Mouse (Mus musculus): ENCODE results near the gene Ddb2. TPM values are rescaled to one million over a fixed set of nuclear protein-coding genes. Genes with fewer than 3 reads are reported as not detected.
A peak's percentile ranks its signal among the peaks of the same experiment; 100 is the strongest.

The Ddb2 gene
- total RNA-seq, 2 experiments from 2014 or later: 11.7 to 14.4 TPM

GRCm38 (mm10) chr2:91183148-91183513 is 53.7 kb downstream of the Ddb2 start:
- H3K27ac ChIP-seq: peak overlapping the region; percentile 97
- DNase-seq (ENCODE audit: extremely low spot score in 1 of 2, low spot score in 2 of 2): peak; percentile 95 to 96
- peak overlapping the region; percentile 98 for H3K4me3 ChIP-seq
- no peak for TF ChIP-seq CTCF (IDR thresholded peaks at IDR 0.05)
- intact Hi-C loops (cut with DNase I): loop anchor here (2.0 to 5.0 kb wide), 3 partner anchors 54 to 74 kb away; partner anchors contain the start of genes Ddb2 and Mybpc3

- H3K4me3 ChIP-seq: peak overlapping the region; percentile 98
- intact Hi-C loops (cut with DNase I): loop anchor here (1.0 to 5.0 kb wide), 4 partner anchors 20 to 74 kb away; partner anchors contain the start of genes Acp2, Ddb2, Mybpc3 and Nr1h3
- DNase-seq (ENCODE audit: extremely low spot score in 1 of 2, low spot score in 2 of 2): peak; percentile 90
- no peak for TF ChIP-seq CTCF (IDR thresholded peaks at IDR 0.05)
- H3K27ac ChIP-seq: peak overlapping the region; percentile 97
These were observed 54.2 kb downstream of the Ddb2 start for GRCm38 (mm10) chr2:91182405-91183147.

GRCm38 (mm10) chr2:91182016-91182404 is 54.8 kb downstream of the Ddb2 start:
- TF ChIP-seq CTCF (IDR thresholded peaks at IDR 0.05): no peak
- Histone ChIP-seq H3K4me3 (peak overlapping the region; percentile 98), H3K27ac (peak overlapping the region; percentile 97)
- intact Hi-C loops (cut with DNase I): loop anchor here (1.0 to 5.0 kb wide), 4 partner anchors 20 to 75 kb away; partner anchors contain the start of genes Acp2, Ddb2, Mybpc3 and Nr1h3
- DNase-seq (ENCODE audit: extremely low spot score in 1 of 2, low spot score in 2 of 2): no peak

- H3K27ac ChIP-seq: peak overlapping the region; percentile 97
- DNase-seq (ENCODE audit: extremely low spot score in 1 of 2, low spot score in 2 of 2): no peak
- TF ChIP-seq CTCF (IDR thresholded peaks at IDR 0.05): no peak
- intact Hi-C loops (cut with DNase I): loop anchor here (5.0 kb wide), 1 partner anchor 63 kb away; the partner anchor contains the start of gene Mybpc3
- peak overlapping the region; percentile 98 for H3K4me3 ChIP-seq
These were observed 56.1 kb downstream of the Ddb2 start for GRCm38 (mm10) chr2:91180706-91181105.

GRCm38 (mm10) chr2:91179825-91180224 is 57.0 kb downstream of the Ddb2 start:
- Histone ChIP-seq H3K27ac (no peak overlapping the region), H3K4me3 (peak overlapping the region; percentile 98)
- DNase-seq (ENCODE audit: extremely low spot score in 1 of 2, low spot score in 2 of 2): no peak
- no peak for TF ChIP-seq CTCF (IDR thresholded peaks at IDR 0.05)
- intact Hi-C loops (cut with DNase I): loop anchor here (5.0 kb wide), 1 partner anchor 63 kb away; the partner anchor contains the start of gene Mybpc3

GRCm38 (mm10) chr2:91176234-91176633 is 60.5 kb downstream of the Ddb2 start:
- H3K4me3 ChIP-seq: no peak overlapping the region
- no peak overlapping the region for H3K27ac ChIP-seq
- TF ChIP-seq CTCF (IDR thresholded peaks at IDR 0.05): no peak
- no peak for DNase-seq (ENCODE audit: extremely low spot score in 1 of 2, low spot score in 2 of 2)
- intact Hi-C loops (cut with DNase I): no loop called here

- Histone ChIP-seq H3K4me3 (no peak overlapping the region), H3K27ac (no peak overlapping the region)
- no peak for TF ChIP-seq CTCF (IDR thresholded peaks at IDR 0.05)
- no peak for DNase-seq (ENCODE audit: extremely low spot score in 1 of 2, low spot score in 2 of 2)
- intact Hi-C loops (cut with DNase I): no loop called here
These were observed 61.3 kb downstream of the Ddb2 start for GRCm38 (mm10) chr2:91175490-91175889.

GRCm38 (mm10) chr2:91169587-91170322 is 67.0 kb downstream of the Ddb2 start:
- DNase-seq (ENCODE audit: extremely low spot score in 1 of 2, low spot score in 2 of 2): no peak
- TF ChIP-seq CTCF (IDR thresholded peaks at IDR 0.05): no peak
- Histone ChIP-seq H3K27ac (no peak overlapping the region), H3K4me3 (no peak overlapping the region)
- intact Hi-C loops (cut with DNase I): loop anchor here (2.0 kb wide), 1 partner anchor 13 kb away; no protein-coding TSS in a partner anchor

GRCm38 (mm10) chr2:91167629-91168028 is 69.2 kb downstream of the Ddb2 start:
- no peak overlapping the region for H3K27ac ChIP-seq
- TF ChIP-seq CTCF (IDR thresholded peaks at IDR 0.05): no peak
- DNase-seq (ENCODE audit: extremely low spot score in 1 of 2, low spot score in 2 of 2): no peak
- intact Hi-C loops (cut with DNase I): no loop called here
- no peak overlapping the region for H3K4me3 ChIP-seq

- intact Hi-C loops (cut with DNase I): no loop called here
These were observed 71.8 kb downstream of the Ddb2 start for GRCm38 (mm10) chr2:91164991-91165390.

GRCm38 (mm10) chr2:91163532-91163931 is 73.2 kb downstream of the Ddb2 start:
- Histone ChIP-seq H3K27ac (no peak overlapping the region), H3K4me3 (no peak overlapping the region)
- no peak for TF ChIP-seq CTCF (IDR thresholded peaks at IDR 0.05)
- DNase-seq (ENCODE audit: extremely low spot score in 1 of 2, low spot score in 2 of 2): no peak
- intact Hi-C loops (cut with DNase I): no loop called here

More at GRCm38 (mm10) chr2:91164991-91165390, 71.8 kb downstream of the Ddb2 start:
- DNase-seq (ENCODE audit: extremely low spot score in 1 of 2, low spot score in 2 of 2): no peak
- Histone ChIP-seq H3K4me3 (no peak overlapping the region), H3K27ac (no peak overlapping the region)
- no peak for TF ChIP-seq CTCF (IDR thresholded peaks at IDR 0.05)

GRCm38 (mm10) chr2:91162952-91163351 is 73.8 kb downstream of the Ddb2 start:
- H3K4me3 ChIP-seq: no peak overlapping the region
- intact Hi-C loops (cut with DNase I): no loop called here
- no peak for TF ChIP-seq CTCF (IDR thresholded peaks at IDR 0.05)
- no peak for DNase-seq (ENCODE audit: extremely low spot score in 1 of 2, low spot score in 2 of 2)
- no peak overlapping the region for H3K27ac ChIP-seq

Other genes with a start within 250 kb of the Ddb2 start
- gene Rapsn, start 201.4 kb downstream of the Ddb2 start, total RNA-seq (2021): under 1 TPM; 0.44 to 0.57 TPM
- gene Psmc3, start 183.0 kb downstream of the Ddb2 start, total RNA-seq (2021): 100 to 1,000 TPM; 205 to 207 TPM
- 10 to 100 TPM; 30.1 to 32.3 TPM for gene Slc39a13, start 166.6 kb downstream of the Ddb2 start, total RNA-seq (2021)
- gene Spi1, start 154.6 kb downstream of the Ddb2 start, total RNA-seq (2021): 1 to 10 TPM; 3.4 to 4.8 TPM
- gene Mybpc3, start 118.8 kb downstream of the Ddb2 start, total RNA-seq (2021): under 1 TPM; 0.33 to 0.43 TPM
- gene Madd, start 53.1 kb downstream of the Ddb2 start, total RNA-seq (2021): 100 to 1,000 TPM; 236 to 254 TPM
- gene Nr1h3, start 34.1 kb downstream of the Ddb2 start, total RNA-seq (2021): 1 to 10 TPM; 3.4 to 7.1 TPM
- 10 to 100 TPM; 42.4 to 44.5 TPM for gene Acp2, start 34.1 kb downstream of the Ddb2 start, total RNA-seq (2021)
- gene Pacsin3, start 19.0 kb upstream of the Ddb2 start, total RNA-seq (2021): 10 to 100 TPM; 42.7 to 46.9 TPM
- gene Arfgap2, start 28.0 kb upstream of the Ddb2 start, total RNA-seq (2021): 10 to 100 TPM; 73.9 to 81.8 TPM
- gene 1110051M20Rik, start 207.7 kb upstream of the Ddb2 start, total RNA-seq (2021): 100 to 1,000 TPM in 1 of 2 experiments, 10 to 100 TPM in 1; 90.6 to 107 TPM
- gene Lrp4, start 220.5 kb upstream of the Ddb2 start, total RNA-seq (2021): 10 to 100 TPM; 25.3 to 27.3 TPM

All from left cerebral cortex, adult 2 months (tissue).